Mouse (Mus musculus) testis, adult 2 months (tissue): ENCODE results near the gene Tnip1.

Source experiments
- CTCF ChIP-seq: fragments of 200-500 bp; IDR thresholded peaks from 2 replicates; pipeline ENCODE4 v1.5.1; 2012; ENCODE audit warnings: low read depth, mild to moderate bottlenecking, inconsistent platforms, low read length, moderate library complexity; ENCODE audit not compliant: control insufficient read depth, insufficient read depth, insufficient replicate concordance
- POLR2A ChIP-seq: fragments of 200-500 bp; IDR thresholded peaks from 2 replicates; pipeline ENCODE4 v1.6.1; 2012; ENCODE audit warnings: low read depth, mild to moderate bottlenecking, inconsistent platforms, low read length, moderate library complexity; ENCODE audit not compliant: control insufficient read depth

- TF ChIP-seq POLR2A (no peak), CTCF (no peak)
These were observed 11.9 kb upstream of the Tnip1 start for GRCm38 (mm10) chr11:54974639-54975038.
